Mouse (Mus musculus) G1E (cell line): ENCODE results near the gene Moxd2.

Experiments
- CTCF ChIP-seq: IDR thresholded peaks from 2 replicates; pipeline ENCODE4 v1.5.1; 2012; ENCODE audit warnings: low read depth, low read length, inconsistent platforms, mixed read lengths
- GATA1 ChIP-seq: IDR thresholded peaks from 2 replicates; pipeline ENCODE4 v1.6.1; 2012; ENCODE audit warnings: borderline replicate concordance, low read length, inconsistent platforms, mixed read lengths
- POLR2AphosphoS5 ChIP-seq: IDR thresholded peaks from 2 replicates; pipeline ENCODE4 v1.6.1; 2012; ENCODE audit warnings: low read depth, low read length, inconsistent platforms; ENCODE audit not compliant: insufficient replicate concordance

GRCm38 (mm10) chr6:40894716-40895115, 7.4 kb upstream of the Moxd2 start:
- TF ChIP-seq CTCF: no peak
- no peak for TF ChIP-seq POLR2AphosphoS5
- TF ChIP-seq GATA1: no peak
